Mouse (Mus musculus) embryonic facial prominence, embryonic 14.5 days (tissue): ENCODE measurements around the gene Pdyn. TPM values are rescaled to one million over a fixed set of nuclear protein-coding genes. Genes with fewer than 3 reads are reported as not detected.

Experiments used
- ATAC-seq: fragments of 200-750 bp; cut with Nextera tagmentation; 2 replicates; pipeline ENCODE4 v1.8.0; 2017; ENCODE audit warnings: low read depth, moderate number of reproducible peaks, moderate TSS enrichment
- DNase-seq: peaks from one replicate; pipeline ENCODE4 v3.0.0-alpha.2; 2015; ENCODE audit warnings: low spot score
- H3K27ac ChIP-seq: fragments of 300-500 bp; sonication (generic); replicated peaks from 2 replicates; pipeline ENCODE4 v1.5.1; 2014; ENCODE audit warnings: low read depth, mild to moderate bottlenecking, low read length, moderate library complexity
- H3K27me3 ChIP-seq: fragments of 300-500 bp; sonication (generic); replicated peaks from 2 replicates; pipeline ENCODE4 v1.6.1; 2014; ENCODE audit warnings: low read length; ENCODE audit not compliant: control insufficient read depth, insufficient read depth
- H3K36me3 ChIP-seq: fragments of 300-500 bp; sonication (generic); 2 replicates; pipeline ENCODE4 v1.6.1; 2014; ENCODE audit warnings: low read length, mixed read lengths; ENCODE audit not compliant: control insufficient read depth, insufficient read depth
- H3K4me1 ChIP-seq: fragments of 300-500 bp; sonication (generic); 2 replicates; pipeline ENCODE4 v1.6.1; 2014; ENCODE audit warnings: antibody characterized with exemption, low read length; ENCODE audit not compliant: control insufficient read depth, insufficient read depth
- H3K4me2 ChIP-seq: fragments of 300-500 bp; sonication (generic); 2 replicates; pipeline ENCODE4 v1.6.1; 2014; ENCODE audit warnings: low read depth, mild to moderate bottlenecking, low read length, moderate library complexity, mixed read lengths
- H3K4me3 ChIP-seq: fragments of 300-500 bp; sonication (generic); 2 replicates; pipeline ENCODE4 v1.5.1; 2014; ENCODE audit warnings: low read depth, mild to moderate bottlenecking, low read length
- H3K9ac ChIP-seq: fragments of 300-500 bp; sonication (generic); 2 replicates; pipeline ENCODE4 v1.6.1; 2014; ENCODE audit warnings: low read depth, mild to moderate bottlenecking, low read length, moderate library complexity, mixed read lengths
- H3K9me3 ChIP-seq: fragments of 300-500 bp; sonication (generic); 2 replicates; pipeline ENCODE4 v1.6.1; 2016; ENCODE audit warnings: low read length; ENCODE audit not compliant: control insufficient read depth
- WGBS: fragments of 180-500 bp; shearing (Covaris S2); extraction: QIAGEN DNeasy Blood & Tissue Kit; methylation state at CpG from one replicate; pipeline ENCODE4 v1.1.7; 2014; 5-methylcytosine and 5-hydroxymethylcytosine counted together
- polyA plus RNA-seq: library from polyadenylated mRNA; unstranded; fragments of >200 nt; fragmentation: Nextera tagmentation; extraction: Ambion mirVana; gene quantifications from 2 replicates; pipeline ENCODE4 v1.2.1, GENCODE M21; 2014

The Pdyn gene
- polyA plus RNA-seq, 1 experiment from 2014 or later: 0.21 TPM

GRCm38 (mm10) chr2:129671911-129672310 lies 27.7 kb downstream of the Pdyn start:
- DNase-seq (no peak), ATAC-seq (no peak)
- Histone ChIP-seq H3K4me2 (no peak overlapping the region), H3K36me3 (no peaks in the 10 kb centered on the region), H3K4me1 (no peaks in the 10 kb centered on the region), H3K9ac (no peak overlapping the region), H3K9me3 (no peaks in the 10 kb centered on the region), H3K4me3 (no peak overlapping the region), H3K27me3 (no peaks in the 10 kb centered on the region), H3K27ac (no peak overlapping the region)
- WGBS: 72% methylated on average over 4 of the region's 4 CpGs

- Histone ChIP-seq H3K4me2 (no peak overlapping the region), H3K27ac (no peak overlapping the region), H3K36me3 (no peaks in the 10 kb centered on the region), H3K4me1 (no peaks in the 10 kb centered on the region), H3K9me3 (no peaks in the 10 kb centered on the region), H3K9ac (no peak overlapping the region), H3K4me3 (no peak overlapping the region), H3K27me3 (no peaks in the 10 kb centered on the region)
- no peak for ATAC-seq
- DNase-seq: no peak
- WGBS: 78% methylated on average over 4 of the region's 4 CpGs
These were observed 37.2 kb downstream of the Pdyn start for GRCm38 (mm10) chr2:129662484-129662883.

- 65% methylated on average over 6 of the region's 6 CpGs for WGBS
- no peak overlapping the region for H3K4me3 ChIP-seq
- H3K9me3 ChIP-seq: no peaks in the 10 kb centered on the region
- no peaks in the 10 kb centered on the region for H3K36me3 ChIP-seq
- no peaks in the 10 kb centered on the region for H3K4me1 ChIP-seq
- no peaks in the 10 kb centered on the region for H3K27me3 ChIP-seq
- DNase-seq: no peak
- H3K4me2 ChIP-seq: no peak overlapping the region
- H3K9ac ChIP-seq: no peak overlapping the region
- no peak overlapping the region for H3K27ac ChIP-seq
- no peak for ATAC-seq
These were observed 39.6 kb downstream of the Pdyn start for GRCm38 (mm10) chr2:129660020-129660419.

GRCm38 (mm10) chr2:129658796-129659195 lies 40.8 kb downstream of the Pdyn start:
- no peak for DNase-seq
- no peak overlapping the region for H3K4me2 ChIP-seq
- no peaks in the 10 kb centered on the region for H3K36me3 ChIP-seq
- no peak for ATAC-seq
- H3K9me3 ChIP-seq: no peaks in the 10 kb centered on the region
- H3K9ac ChIP-seq: no peak overlapping the region
- WGBS: 85% methylated on average over 4 of the region's 4 CpGs
- H3K27me3 ChIP-seq: no peaks in the 10 kb centered on the region
- no peaks in the 10 kb centered on the region for H3K4me1 ChIP-seq
- H3K27ac ChIP-seq: no peak overlapping the region
- H3K4me3 ChIP-seq: no peak overlapping the region

- Histone ChIP-seq H3K27me3 (no peaks in the 10 kb centered on the region), H3K4me3 (no peak overlapping the region), H3K4me1 (no peaks in the 10 kb centered on the region), H3K4me2 (no peak overlapping the region), H3K9ac (no peak overlapping the region), H3K9me3 (no peaks in the 10 kb centered on the region), H3K27ac (no peak overlapping the region), H3K36me3 (no peaks in the 10 kb centered on the region)
- ATAC-seq (no peak), DNase-seq (no peak)
- WGBS: 88% methylated on average over 4 of the region's 4 CpGs
These were observed 44.6 kb downstream of the Pdyn start for GRCm38 (mm10) chr2:129655033-129655432.

GRCm38 (mm10) chr2:129654233-129654950 lies 45.3 kb downstream of the Pdyn start:
- H3K9me3 ChIP-seq: no peaks in the 10 kb centered on the region
- H3K9ac ChIP-seq: no peak overlapping the region
- DNase-seq (no peak), ATAC-seq (no peak)
- H3K4me3 ChIP-seq: no peak overlapping the region
- whole genome bisulfite sequencing: 84% methylated on average over 4 of the region's 4 CpGs
- H3K4me2 ChIP-seq: no peak overlapping the region
- no peaks in the 10 kb centered on the region for H3K36me3 ChIP-seq
- no peak overlapping the region for H3K27ac ChIP-seq
- H3K27me3 ChIP-seq: no peaks in the 10 kb centered on the region
- no peaks in the 10 kb centered on the region for H3K4me1 ChIP-seq

GRCm38 (mm10) chr2:129653632-129654031 lies 46.0 kb downstream of the Pdyn start:
- Histone ChIP-seq H3K27ac (no peak overlapping the region), H3K4me1 (no peaks in the 10 kb centered on the region), H3K9me3 (no peaks in the 10 kb centered on the region), H3K4me3 (no peak overlapping the region), H3K4me2 (no peak overlapping the region), H3K9ac (no peak overlapping the region), H3K27me3 (no peaks in the 10 kb centered on the region), H3K36me3 (no peaks in the 10 kb centered on the region)
- DNase-seq: no peak
- 85% methylated on average over 2 of the region's 2 CpGs for WGBS
- ATAC-seq: no peak

- no peak overlapping the region for H3K27ac ChIP-seq
- H3K4me3 ChIP-seq: no peak overlapping the region
- no peaks in the 10 kb centered on the region for H3K27me3 ChIP-seq
- WGBS: 57% methylated on average over 4 of the region's 4 CpGs
- no peaks in the 10 kb centered on the region for H3K9me3 ChIP-seq
- no peaks in the 10 kb centered on the region for H3K4me1 ChIP-seq
- H3K4me2 ChIP-seq: no peak overlapping the region
- DNase-seq: peak; percentile 34
- H3K36me3 ChIP-seq: no peaks in the 10 kb centered on the region
- ATAC-seq: peak; percentile 47; the same call in 1 of the 2 replicates
- no peak overlapping the region for H3K9ac ChIP-seq
These were observed 47.0 kb downstream of the Pdyn start for GRCm38 (mm10) chr2:129652616-129653015.
